Mouse (Mus musculus) liver, embryonic 12.5 days (tissue): ENCODE measurements at regions not wholly inside any gene's neighbourhood (a gene's known extent, or its start where the extent isn't known, plus 50 kb on each side); places are given as distances from the start of the nearest gene placed in this dataset.

Source experiments
- ATAC-seq: fragments of 200-750 bp; cut with Nextera tagmentation; 2 replicates; pipeline ENCODE4 v1.8.0; 2017; ENCODE audit warnings: moderate number of reproducible peaks, mild to moderate bottlenecking, moderate library complexity
- H3K27ac ChIP-seq: fragments of 300-500 bp; sonication (generic); 2 replicates; pipeline ENCODE4 v1.5.1; 2016; ENCODE audit warnings: mild to moderate bottlenecking
- H3K27me3 ChIP-seq: fragments of 300-500 bp; sonication (generic); replicated peaks from 2 replicates; pipeline ENCODE4 v1.6.1; 2016; ENCODE audit warnings: mild to moderate bottlenecking, moderate library complexity
- H3K36me3 ChIP-seq: fragments of 300-500 bp; sonication (generic); 2 replicates; pipeline ENCODE4 v1.6.1; 2016; ENCODE audit warnings: mild to moderate bottlenecking, moderate library complexity
- H3K4me1 ChIP-seq: fragments of 300-500 bp; sonication (generic); 2 replicates; pipeline ENCODE4 v1.6.1; 2016
- H3K4me2 ChIP-seq: fragments of 300-500 bp; sonication (generic); 2 replicates; pipeline ENCODE4 v1.6.1; 2016; ENCODE audit warnings: mild to moderate bottlenecking, moderate library complexity
- H3K4me3 ChIP-seq: fragments of 300-500 bp; sonication (generic); 2 replicates; pipeline ENCODE4 v1.5.1; 2016; ENCODE audit warnings: mild to moderate bottlenecking, moderate library complexity
- H3K9ac ChIP-seq: fragments of 300-500 bp; sonication (generic); 2 replicates; pipeline ENCODE4 v1.6.1; 2016; ENCODE audit warnings: mild to moderate bottlenecking, moderate library complexity
- H3K9me3 ChIP-seq: fragments of 300-500 bp; sonication (generic); replicated peaks from 2 replicates; pipeline ENCODE4 v1.6.1; 2016; ENCODE audit warnings: mild to moderate bottlenecking, moderate library complexity
- WGBS: fragments of 180-500 bp; shearing (Covaris S2); methylation state at CpG from one replicate; pipeline ENCODE4 v1.1.7; 2016; ENCODE audit not compliant: insufficient replicate concordance; 5-methylcytosine and 5-hydroxymethylcytosine counted together

GRCm38 (mm10) chr8:8482707-8483480 is 178.1 kb downstream of the Efnb2 start:
- H3K4me1 ChIP-seq, result 0 out of 2 replicates have a peak, but pooled peaks cover 6% of the 10 kb centered on the region
- WGBS, result 61% methylated on average over 10 of the region's 10 CpGs
- no peaks in the 10 kb centered on the region for H3K36me3 ChIP-seq
- H3K9ac ChIP-seq, result no peak overlapping the region
- no peak overlapping the region for H3K4me2 ChIP-seq
- ATAC-seq, result no peak
- H3K27me3 ChIP-seq, result 0 out of 2 replicates have a peak, but pooled peaks cover 8% of the 10 kb centered on the region
- H3K27ac ChIP-seq, result no peak overlapping the region
- no peak overlapping the region for H3K4me3 ChIP-seq
- no peaks in the 10 kb centered on the region for H3K9me3 ChIP-seq

DNA sequence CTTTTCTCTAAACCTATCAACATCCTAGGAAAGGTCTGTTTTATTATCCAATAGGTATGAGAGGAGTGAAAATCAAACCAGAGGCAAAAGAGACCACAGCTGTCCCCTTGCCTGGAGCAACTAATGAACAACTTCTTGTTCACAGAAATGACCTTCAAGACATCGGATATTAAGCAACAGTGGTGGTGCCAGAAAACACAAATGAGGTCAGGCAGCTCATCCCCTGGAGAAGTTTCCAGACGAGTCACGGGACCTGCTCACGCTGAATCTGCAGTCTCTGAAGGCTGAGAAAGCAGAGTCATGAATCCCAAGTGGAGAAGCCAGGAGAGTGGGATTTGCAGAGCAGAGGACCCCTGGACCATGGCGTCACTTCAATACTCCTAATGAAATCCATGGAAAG is 183.6 kb downstream of the Efnb2 start:
- Histone ChIP-seq H3K4me3 (no peak overlapping the region), H3K4me1 (0 out of 2 replicates have a peak, but pooled peaks cover 5% of the 10 kb centered on the region), H3K27ac (no peak overlapping the region), H3K9me3 (no peaks in the 10 kb centered on the region), H3K36me3 (no peaks in the 10 kb centered on the region), H3K27me3 (no peaks in the 10 kb centered on the region), H3K9ac (no peak overlapping the region), H3K4me2 (no peak overlapping the region)
- WGBS, result 73% methylated on average over 5 of the region's 5 CpGs
- no peak for ATAC-seq

GRCm38 (mm10) chr8:8468552-8468951 is 192.5 kb downstream of the Efnb2 start:
- Histone ChIP-seq H3K27me3 (no peaks in the 10 kb centered on the region; the same call in 1 of the 2 replicates), H3K4me3 (no peak overlapping the region), H3K4me1 (no peaks in the 10 kb centered on the region), H3K9ac (no peak overlapping the region), H3K36me3 (no peaks in the 10 kb centered on the region), H3K4me2 (no peak overlapping the region), H3K9me3 (no peaks in the 10 kb centered on the region), H3K27ac (no peak overlapping the region)
- ATAC-seq, result no peak
- 52% methylated on average over 3 of the region's 3 CpGs for WGBS

GRCm38 (mm10) chr8:8466526-8467244 is 194.4 kb downstream of the Efnb2 start:
- Histone ChIP-seq H3K27me3 (no peaks in the 10 kb centered on the region; the same call in 1 of the 2 replicates), H3K36me3 (no peaks in the 10 kb centered on the region), H3K4me1 (no peaks in the 10 kb centered on the region), H3K9ac (no peak overlapping the region), H3K4me3 (no peak overlapping the region), H3K9me3 (no peaks in the 10 kb centered on the region), H3K4me2 (no peak overlapping the region), H3K27ac (no peak overlapping the region)
- 31% methylated on average over 6 of the region's 6 CpGs for WGBS
- ATAC-seq, result no peak

GRCm38 (mm10) chr8:8462455-8462854 is 198.6 kb downstream of the Efnb2 start:
- no peak for ATAC-seq
- Histone ChIP-seq H3K9me3 (no peaks in the 10 kb centered on the region), H3K27ac (no peak overlapping the region), H3K4me3 (no peak overlapping the region), H3K4me2 (no peak overlapping the region), H3K9ac (no peak overlapping the region), H3K4me1 (no peaks in the 10 kb centered on the region), H3K27me3 (no peaks in the 10 kb centered on the region), H3K36me3 (no peaks in the 10 kb centered on the region)
- 38% methylated on average over 2 of the region's 2 CpGs for WGBS

- no peak for ATAC-seq
- Histone ChIP-seq H3K27me3 (no peaks in the 10 kb centered on the region), H3K9ac (no peak overlapping the region), H3K27ac (no peak overlapping the region), H3K36me3 (no peaks in the 10 kb centered on the region), H3K4me2 (no peak overlapping the region), H3K4me1 (no peaks in the 10 kb centered on the region), H3K4me3 (no peak overlapping the region), H3K9me3 (no peaks in the 10 kb centered on the region)
- WGBS, result 56% methylated on average over 5 of the region's 5 CpGs
Measured at GRCm38 (mm10) chr8:8457536-8457935, 203.5 kb downstream of the Efnb2 start.

DNA sequence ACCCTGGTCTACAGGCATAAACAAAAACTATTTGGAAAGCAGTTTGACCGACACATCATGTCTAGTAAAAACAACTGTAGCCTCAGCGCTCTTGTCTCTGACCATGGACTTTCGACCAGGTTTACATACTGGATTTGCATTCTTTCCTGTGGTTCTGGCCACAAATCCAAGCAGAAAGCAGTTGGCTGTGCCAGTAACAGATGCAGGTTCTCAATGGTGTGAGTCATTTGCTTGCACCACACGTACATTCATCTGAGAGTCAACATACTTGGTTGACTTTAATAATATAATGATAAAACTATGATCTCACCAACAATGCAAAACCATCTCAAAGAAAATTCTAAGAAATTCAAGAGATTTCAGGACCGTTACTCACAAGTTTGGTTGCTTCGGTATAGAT is 207.1 kb downstream of the Efnb2 start:
- Histone ChIP-seq H3K4me3 (no peak overlapping the region), H3K4me1 (no peaks in the 10 kb centered on the region), H3K36me3 (no peaks in the 10 kb centered on the region), H3K27me3 (no peaks in the 10 kb centered on the region), H3K27ac (no peak overlapping the region), H3K9me3 (no peaks in the 10 kb centered on the region), H3K4me2 (no peak overlapping the region), H3K9ac (no peak overlapping the region)
- 70% methylated on average over 6 of the region's 6 CpGs for WGBS
- no peak for ATAC-seq

DNA sequence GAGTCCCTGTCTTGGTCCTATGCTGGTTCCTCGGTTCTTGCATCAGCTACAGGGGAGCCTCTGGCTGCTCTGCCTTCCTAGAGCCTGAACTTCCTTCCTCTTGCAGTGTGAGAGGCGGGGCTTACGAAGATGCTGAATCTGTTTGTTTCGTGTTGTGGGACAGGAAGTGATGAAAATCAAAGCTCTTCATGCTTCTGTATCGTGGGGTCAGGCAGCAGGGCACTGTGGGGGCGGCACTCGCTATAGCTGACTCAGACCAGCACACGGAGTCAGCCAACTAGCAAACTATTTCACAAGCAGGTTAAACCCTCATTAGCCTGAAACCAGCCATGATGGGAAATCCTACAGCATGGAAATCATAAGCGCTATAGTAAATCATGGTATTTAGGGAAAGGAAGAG is 208.8 kb downstream of the Efnb2 start:
- 44% methylated on average over 9 of the region's 9 CpGs for WGBS
- no peak for ATAC-seq

GRCm38 (mm10) chr8:8448911-8449310 is 212.1 kb downstream of the Efnb2 start:
- no peak overlapping the region for H3K27ac ChIP-seq
- H3K4me2 ChIP-seq, result no peak overlapping the region
- no peak overlapping the region for H3K4me3 ChIP-seq
- no peak overlapping the region for H3K9ac ChIP-seq
- no peaks in the 10 kb centered on the region for H3K4me1 ChIP-seq
- H3K27me3 ChIP-seq, result no peaks in the 10 kb centered on the region
- no peaks in the 10 kb centered on the region for H3K36me3 ChIP-seq
- no peaks in the 10 kb centered on the region for H3K9me3 ChIP-seq
- ATAC-seq, result no peak
- WGBS, result 61% methylated on average over 4 of the region's 4 CpGs

More for the DNA sequence above, 208.8 kb downstream of the Efnb2 start:
- Histone ChIP-seq H3K4me2 (no peak overlapping the region), H3K4me1 (no peaks in the 10 kb centered on the region), H3K27ac (no peak overlapping the region), H3K36me3 (no peaks in the 10 kb centered on the region), H3K9me3 (no peaks in the 10 kb centered on the region), H3K27me3 (no peaks in the 10 kb centered on the region), H3K9ac (no peak overlapping the region), H3K4me3 (no peak overlapping the region)

GRCm38 (mm10) chr8:8441568-8441967 is 219.5 kb downstream of the Efnb2 start:
- Histone ChIP-seq H3K27me3 (no peaks in the 10 kb centered on the region), H3K36me3 (no peaks in the 10 kb centered on the region), H3K4me2 (no peak overlapping the region), H3K4me1 (no peaks in the 10 kb centered on the region), H3K9me3 (no peaks in the 10 kb centered on the region), H3K4me3 (no peak overlapping the region), H3K9ac (no peak overlapping the region), H3K27ac (no peak overlapping the region)
- ATAC-seq, result no peak
- 68% methylated on average over 6 of the region's 6 CpGs for WGBS

- Histone ChIP-seq H3K36me3 (no peaks in the 10 kb centered on the region), H3K4me1 (no peaks in the 10 kb centered on the region), H3K9ac (no peak overlapping the region), H3K27me3 (no peaks in the 10 kb centered on the region), H3K4me3 (no peak overlapping the region), H3K4me2 (peak overlapping the region; percentile 23; the same call in 1 of the 2 replicates), H3K27ac (no peak overlapping the region), H3K9me3 (no peaks in the 10 kb centered on the region)
- WGBS, result 18% methylated on average over 8 of the region's 8 CpGs
- ATAC-seq, result no peak
Measured at GRCm38 (mm10) chr8:8440903-8441302, 220.1 kb downstream of the Efnb2 start.

- Histone ChIP-seq H3K4me1 (no peaks in the 10 kb centered on the region), H3K27me3 (no peaks in the 10 kb centered on the region), H3K27ac (no peak overlapping the region), H3K9ac (no peak overlapping the region), H3K4me3 (no peak overlapping the region), H3K9me3 (no peaks in the 10 kb centered on the region), H3K36me3 (no peaks in the 10 kb centered on the region), H3K4me2 (no peak overlapping the region)
- ATAC-seq, result no peak
- 72% methylated on average over 4 of the region's 4 CpGs for WGBS
Measured at GRCm38 (mm10) chr8:8426201-8426600, 234.8 kb downstream of the Efnb2 start.
